Mouse (Mus musculus): ENCODE measurements around the gene Vmn1r32.

Vmn1r32 gene

GRCm38 (mm10) chr6:66559996-66560395 is at the start of gene Vmn1r32:
TSS of gene Vmn1r32 (minus strand) at chr6:66560096.
- DNase-seq (ENCODE audit: low read depth, low spot score): no peak

- no peak for DNase-seq (ENCODE audit: low read depth, low spot score)
Measured at GRCm38 (mm10) chr6:66595804-66596203, 35.9 kb upstream of the Vmn1r32 start.

- no peak for DNase-seq (ENCODE audit: low read depth, low spot score)
Measured at GRCm38 (mm10) chr6:66535966-66536365, 23.9 kb downstream of the Vmn1r32 start.

- DNase-seq (ENCODE audit: low read depth, low spot score): peak; percentile 97
Measured at GRCm38 (mm10) chr6:66535028-66535862, 24.7 kb downstream of the Vmn1r32 start, which contains the start of gene Mad2l1. TSS of gene Mad2l1 (plus strand) at chr6:66535390.

- DNase-seq (ENCODE audit: low read depth, low spot score): no peak
Measured at GRCm38 (mm10) chr6:66534366-66534941, 25.4 kb downstream of the Vmn1r32 start.

GRCm38 (mm10) chr6:66533241-66533640 is 26.7 kb downstream of the Vmn1r32 start:
- DNase-seq (ENCODE audit: low read depth, low spot score): peak; percentile 60

GRCm38 (mm10) chr6:66528386-66528785 is 31.5 kb downstream of the Vmn1r32 start:
- no peak for DNase-seq (ENCODE audit: low read depth, low spot score)

GRCm38 (mm10) chr6:66516368-66516767 is 43.5 kb downstream of the Vmn1r32 start:
- no peak for DNase-seq (ENCODE audit: low read depth, low spot score)
